Mouse (Mus musculus) bone marrow, adult 2 months (tissue): ENCODE measurements around the gene Tmem38a.

Source experiments
- CTCF ChIP-seq: fragments of 200-500 bp; IDR thresholded peaks from 2 replicates; pipeline ENCODE4 v1.5.1; 2011; ENCODE audit warnings: low read length, control low read depth; ENCODE audit not compliant: control insufficient read depth, insufficient read depth
- POLR2A ChIP-seq: fragments of 200-500 bp; IDR thresholded peaks from 2 replicates; pipeline ENCODE4 v1.6.1; 2011; ENCODE audit warnings: low read depth, mild to moderate bottlenecking, control low read depth, low read length, borderline replicate concordance; ENCODE audit not compliant: control insufficient read depth

DNA sequence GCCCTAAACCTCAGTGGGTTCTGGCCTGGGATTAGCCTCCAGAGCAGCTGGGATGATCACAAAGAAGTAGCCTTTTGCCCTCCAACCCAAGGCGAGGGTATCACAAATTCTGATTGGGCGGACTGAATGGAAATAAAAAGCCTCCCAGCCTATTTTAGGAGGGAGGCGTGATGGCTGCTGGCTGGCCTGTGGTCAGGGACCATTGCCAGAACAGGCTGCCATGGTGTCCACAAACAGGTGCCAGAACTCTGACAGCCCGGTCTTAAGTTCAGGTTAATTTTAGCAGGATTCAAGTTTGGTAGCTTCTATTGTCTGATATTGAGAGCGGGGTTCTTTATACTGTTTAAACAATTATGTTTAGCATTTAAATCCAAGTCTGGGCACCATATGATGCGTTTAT is 16.0 kb downstream of the Tmem38a start:
- no peak for TF ChIP-seq CTCF
- TF ChIP-seq POLR2A, result no peak
